Mouse (Mus musculus) liver, embryonic 14.5 days (tissue): Measurements from ENCODE around the gene Gmfb. TPM values are rescaled to one million over a fixed set of nuclear protein-coding genes. Genes with fewer than 3 reads are reported as not detected.
"Not testable (repeated sequence)": the region's sequence is repeated elsewhere in the genome, so short reads cannot be mapped to it uniquely, and the experiment has no call there.

Experiments
- ATAC-seq: fragments of 200-750 bp; cut with Nextera tagmentation; 2 replicates; pipeline ENCODE4 v1.8.0; 2017; ENCODE audit warnings: moderate number of reproducible peaks, mild to moderate bottlenecking, moderate library complexity; ENCODE audit not compliant: insufficient read depth
- DNase-seq, 3 experiments: peaks; one replicate each; pipeline ENCODE4 v3.0.0-alpha.2; 2012 to 2013; ENCODE audit warnings: low read depth in 3 of 3, low spot score in 3 of 3
- H3K27ac ChIP-seq: fragments of 300-500 bp; sonication (generic); 2 replicates; pipeline ENCODE4 v1.5.1; 2014; ENCODE audit warnings: moderate library complexity, mild to moderate bottlenecking, control low read depth, inconsistent platforms
- H3K27me3 ChIP-seq: fragments of 300-500 bp; sonication (generic); 2 replicates; pipeline ENCODE4 v1.6.1; 2014; ENCODE audit warnings: mild to moderate bottlenecking, low read length, moderate library complexity; ENCODE audit not compliant: control insufficient read depth, insufficient read depth
- H3K36me3 ChIP-seq: fragments of 300-500 bp; sonication (generic); replicated peaks from 2 replicates; pipeline ENCODE4 v1.6.1; 2014; ENCODE audit warnings: low read depth; ENCODE audit not compliant: control insufficient read depth, insufficient read depth
- H3K4me1 ChIP-seq, 2 experiments: fragments of 200-500 bp in 1 of 2; fragments of 300-500 bp in 1 of 2; sonication (generic) in 1 of 2; replicated peaks; 2 replicates each; pipeline ENCODE4 v1.6.1; 2012 to 2014; ENCODE audit warnings: antibody characterized with exemption in 1 of 2, inconsistent platforms in 1 of 2, low read length in 1 of 2; ENCODE audit not compliant: control insufficient read depth in 2 of 2, insufficient read depth in 2 of 2
- H3K4me2 ChIP-seq: fragments of 300-500 bp; sonication (generic); 2 replicates; pipeline ENCODE4 v1.6.1; 2014; ENCODE audit warnings: low read depth, mild to moderate bottlenecking, control low read depth, moderate library complexity
- H3K4me3 ChIP-seq, 2 experiments: fragments of 200-500 bp in 1 of 2; fragments of 300-500 bp in 1 of 2; sonication (generic) in 1 of 2; 2 replicates each; pipeline ENCODE4 v1.5.1; 2012 to 2014; ENCODE audit warnings: low read depth in 2 of 2, low read length in 2 of 2, mild to moderate bottlenecking in 2 of 2, control low read depth in 1 of 2, inconsistent platforms in 1 of 2, moderate library complexity in 1 of 2; ENCODE audit not compliant: insufficient read depth in 1 of 2
- H3K9ac ChIP-seq: fragments of 300-500 bp; sonication (generic); replicated peaks from 2 replicates; pipeline ENCODE4 v1.6.1; 2014; ENCODE audit warnings: mild to moderate bottlenecking, control low read depth, moderate library complexity
- H3K9me3 ChIP-seq: fragments of 300-500 bp; sonication (generic); 2 replicates; pipeline ENCODE4 v1.6.1; 2016; ENCODE audit warnings: low read length, mixed read lengths; ENCODE audit not compliant: control insufficient read depth
- CTCF ChIP-seq: IDR thresholded peaks from 2 replicates; pipeline ENCODE4 v1.5.1; 2016; ENCODE audit warnings: antibody characterized with exemption, low read depth, control low read depth
- EP300 ChIP-seq: IDR thresholded peaks from 2 replicates; pipeline ENCODE4 v1.6.1; 2016; ENCODE audit warnings: antibody characterized with exemption, low read depth
- WGBS: fragments of 180-500 bp; shearing (Covaris S2); extraction: QIAGEN DNeasy Blood & Tissue Kit; methylation state at CpG from one replicate; pipeline ENCODE4 v1.1.7; 2014; ENCODE audit not compliant: insufficient replicate concordance; 5-methylcytosine and 5-hydroxymethylcytosine counted together
- polyA plus RNA-seq, 2 experiments: library from polyadenylated mRNA; depleted of rRNA in 1 of 2; stranded (reverse) in 1 of 2; unstranded in 1 of 2; fragments of >200 nt; fragmentation: Nextera tagmentation in 1 of 2; extraction: Ambion mirVana in 1 of 2; gene quantifications; 2 replicates each; pipeline versions ENCODE4 v1.2.1 to v1.2.3; 2012 to 2014

The Gmfb gene
- polyA plus RNA-seq, 2 experiments: 13.8 to 34.5 TPM

- DNase-seq (peak in 1 of 3 experiments; percentile 30), ATAC-seq (peak; percentile 22; the same call in 1 of the 2 replicates)
- WGBS: under 1% methylated on average over 4 of the region's 4 CpGs
Measured at GRCm38 (mm10) chr14:46831295-46831694, 9.3 kb upstream of the Gmfb start.

DNA sequence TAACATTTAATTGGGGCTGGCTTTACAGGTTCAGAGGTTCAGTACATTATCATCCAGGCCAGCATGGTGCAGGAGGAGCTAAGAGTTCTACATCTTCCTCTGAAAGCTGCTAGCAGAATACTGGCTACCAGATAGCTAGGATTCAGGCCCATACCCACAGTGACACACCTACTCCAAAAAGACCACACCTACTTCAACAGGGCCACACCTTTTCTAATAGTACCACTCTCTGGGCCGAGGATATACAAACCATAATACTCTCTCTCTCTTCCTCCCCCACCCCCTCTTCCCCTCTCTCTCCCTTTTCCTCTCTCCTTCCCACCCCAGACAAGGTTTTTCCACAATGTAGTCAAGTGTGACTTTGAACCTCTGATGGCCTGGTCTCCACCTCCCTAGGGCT lies 5.4 kb upstream of the Gmfb start:
- no peak overlapping the region; the same call in 1 of the 2 replicates for H3K27ac ChIP-seq
- ATAC-seq: peak; percentile 15; the same call in 1 of the 2 replicates

More at GRCm38 (mm10) chr14:46831295-46831694, 9.3 kb upstream of the Gmfb start:
- peak overlapping the region; percentile 92 for H3K9ac ChIP-seq
- peak overlapping the region; percentile 93 for H3K4me2 ChIP-seq
- no peaks in the 10 kb centered on the region for H3K9me3 ChIP-seq
- H3K27me3 ChIP-seq: no peaks in the 10 kb centered on the region
- peaks cover 25 to 37% of the 10 kb centered on the region in 2 experiments for H3K4me1 ChIP-seq
- H3K4me3 ChIP-seq: peak overlapping the region; percentile 94 to 99
- H3K36me3 ChIP-seq: no peaks in the 10 kb centered on the region
- TF ChIP-seq EP300: no peak
- TF ChIP-seq CTCF: no peak
- H3K27ac ChIP-seq: peak overlapping the region; percentile 78

DNA sequence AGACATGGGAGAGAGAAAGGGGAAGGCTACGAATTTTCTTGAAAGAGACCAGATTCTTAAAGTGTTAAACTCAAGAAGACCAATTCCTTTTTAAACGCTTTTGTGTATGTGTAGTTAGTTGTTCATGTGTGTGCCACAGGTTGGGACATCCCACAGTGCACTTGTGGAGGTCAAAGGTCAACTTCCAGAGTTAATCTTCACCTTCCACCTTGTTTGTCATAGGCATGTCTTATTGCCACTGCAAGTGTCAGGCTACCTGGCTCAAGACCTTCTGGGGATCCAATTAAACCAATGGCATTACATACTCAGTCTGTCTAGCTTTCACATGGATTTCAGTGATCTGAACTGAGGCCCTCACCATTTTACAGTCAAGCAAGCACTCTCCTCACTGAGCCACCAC lies 2.0 kb upstream of the Gmfb start:
- DNase-seq: no peak
- Histone ChIP-seq H3K27ac (no peak overlapping the region), H3K4me1 (peaks cover 16 to 38% of the 10 kb centered on the region in 2 experiments), H3K9ac (no peak overlapping the region), H3K36me3 (no peaks in the 10 kb centered on the region), H3K4me2 (no peak overlapping the region), H3K4me3 (no peak overlapping the region), H3K9me3 (no peaks in the 10 kb centered on the region), H3K27me3 (no peaks in the 10 kb centered on the region)
- TF ChIP-seq CTCF (no peak), EP300 (no peak)
- no peak for ATAC-seq
- 45% methylated on average over 2 of the region's 2 CpGs for WGBS

More for the DNA sequence above, 5.4 kb upstream of the Gmfb start:
- peak in 1 of 3 experiments; percentile 36 for DNase-seq
- Histone ChIP-seq H3K27me3 (no peaks in the 10 kb centered on the region), H3K4me1 (peaks cover 20 to 36% of the 10 kb centered on the region in 2 experiments), H3K4me3 (no peak overlapping the region), H3K4me2 (no peak overlapping the region), H3K36me3 (no peaks in the 10 kb centered on the region), H3K9ac (no peak overlapping the region), H3K9me3 (no peaks in the 10 kb centered on the region)
- WGBS: 18% methylated on average over 1 of the region's 1 CpGs
- TF ChIP-seq EP300: no peak
- no peak for TF ChIP-seq CTCF

DNA sequence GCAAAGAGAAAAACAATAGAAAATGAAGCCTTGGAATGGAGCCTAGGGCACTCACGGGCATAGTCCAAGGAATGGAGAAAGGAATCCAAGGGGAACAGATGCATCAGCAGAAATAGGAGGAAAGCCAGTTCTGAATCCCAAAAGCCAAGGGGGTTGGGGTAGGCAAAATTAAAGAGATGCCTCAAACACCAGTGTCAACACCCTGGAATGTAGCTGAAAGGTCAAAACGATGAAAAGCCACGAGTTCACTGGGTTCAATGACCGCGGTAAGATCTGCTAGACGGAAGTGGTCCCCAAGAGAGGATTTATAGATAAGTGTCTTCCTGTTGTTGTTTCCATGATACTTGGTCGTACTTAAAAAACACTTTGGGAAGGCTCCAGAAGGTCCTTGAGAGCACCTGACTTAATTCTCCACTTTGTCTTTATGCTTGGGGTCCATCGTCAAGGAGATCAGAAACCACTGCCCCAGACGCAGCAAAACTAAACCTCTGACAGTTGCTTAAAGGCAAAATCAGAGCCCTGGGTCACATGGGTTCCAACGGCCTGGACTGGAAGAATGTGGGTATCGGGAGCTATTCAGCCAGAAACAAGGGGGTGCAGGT lies 670 bp downstream of the Gmfb start:
- H3K4me3 ChIP-seq: peak overlapping the region; percentile 68 to 77
- peaks cover 12 to 29% of the 10 kb centered on the region in 2 experiments for H3K4me1 ChIP-seq
- peaks cover 5% of the 10 kb centered on the region; the same call in 1 of the 2 replicates for H3K36me3 ChIP-seq
- H3K9ac ChIP-seq: peak overlapping the region; percentile 74
- peak overlapping the region; percentile 35 for H3K27ac ChIP-seq
- H3K27me3 ChIP-seq: no peaks in the 10 kb centered on the region
- 0% methylated on average over 11 of the region's 11 CpGs for WGBS
- no peak for TF ChIP-seq EP300
- TF ChIP-seq CTCF: no peak
- DNase-seq (no peak), ATAC-seq (peak; percentile 20; the same call in 1 of the 2 replicates)
- peak overlapping the region; percentile 94 for H3K4me2 ChIP-seq
- no peaks in the 10 kb centered on the region for H3K9me3 ChIP-seq

DNA sequence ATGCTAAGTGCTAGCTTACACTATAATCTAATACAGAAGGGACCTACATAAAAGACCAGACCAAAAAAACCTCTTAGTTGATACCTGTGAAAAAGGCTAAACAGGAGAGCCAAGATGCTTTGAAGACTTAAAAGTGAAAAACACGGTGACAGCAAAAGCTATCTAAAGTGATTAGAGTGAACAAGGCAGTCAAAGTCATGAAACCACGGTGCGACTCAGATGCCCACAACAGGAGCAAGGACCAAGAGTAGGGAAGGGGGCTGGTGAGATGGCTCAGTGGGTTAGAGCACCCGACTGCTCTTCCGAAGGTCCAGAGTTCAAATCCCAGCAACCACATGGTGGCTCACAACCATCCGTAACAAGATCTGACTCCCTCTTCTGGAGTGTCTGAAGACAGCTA lies 2.1 kb downstream of the Gmfb start:
- DNase-seq, H3K4me3 ChIP-seq, H3K27me3 ChIP-seq, ATAC-seq, H3K9ac ChIP-seq, H3K9me3 ChIP-seq, H3K27ac ChIP-seq, H3K36me3 ChIP-seq: not testable (repeated sequence)
- Histone ChIP-seq H3K4me2 (peak overlapping the region; percentile 3; the same call in 1 of the 2 replicates), H3K4me1 (peaks cover 21 to 38% of the 10 kb centered on the region in 2 experiments)
- 73% methylated on average over 5 of the region's 6 CpGs for WGBS
